Mouse (Mus musculus): ENCODE data around the gene Alx1.

Gene Alx1

DNA sequence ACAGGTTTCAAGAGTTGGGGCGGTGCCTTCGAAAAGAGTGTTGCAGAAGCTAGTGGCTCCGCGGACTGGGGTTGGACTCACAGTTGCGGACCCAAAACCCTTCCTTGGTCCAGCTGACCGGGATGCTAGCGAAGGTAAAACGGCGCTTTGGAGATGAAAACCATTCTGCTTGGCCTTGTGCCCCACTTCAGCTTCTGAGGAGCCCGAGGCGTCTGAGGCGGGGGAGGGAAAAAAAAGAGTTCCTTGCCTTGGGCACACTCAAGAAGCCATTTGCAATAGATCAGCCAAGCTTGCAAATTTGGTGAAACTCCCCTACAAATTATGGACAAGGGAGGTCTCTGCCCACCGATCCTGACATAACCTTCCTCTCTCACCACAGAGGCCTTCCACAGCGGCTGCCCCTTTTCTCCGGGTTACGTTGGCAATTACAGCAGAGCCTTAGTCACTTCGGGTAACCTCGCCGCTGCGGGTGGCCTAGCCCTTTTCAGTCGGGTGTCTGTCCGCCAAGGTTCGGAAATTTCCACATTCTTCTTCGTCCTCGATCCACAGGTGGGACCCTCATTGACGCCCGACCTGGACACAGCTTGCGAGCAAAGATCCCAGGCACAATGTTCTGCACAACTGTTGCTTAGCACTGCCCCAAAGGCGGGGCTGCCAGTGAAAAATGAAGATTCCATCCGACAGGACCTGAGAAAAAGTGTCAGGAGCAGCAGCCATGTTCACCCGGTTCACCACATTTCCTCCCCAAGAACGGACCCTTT is at the start of gene Alx1:
Gene Alx1 (minus strand): TSS at position 486 of the 761 bp plus-strand sequence.
- no peak for DNase-seq (ENCODE audit: low spot score in 2 of 2)

DNA sequence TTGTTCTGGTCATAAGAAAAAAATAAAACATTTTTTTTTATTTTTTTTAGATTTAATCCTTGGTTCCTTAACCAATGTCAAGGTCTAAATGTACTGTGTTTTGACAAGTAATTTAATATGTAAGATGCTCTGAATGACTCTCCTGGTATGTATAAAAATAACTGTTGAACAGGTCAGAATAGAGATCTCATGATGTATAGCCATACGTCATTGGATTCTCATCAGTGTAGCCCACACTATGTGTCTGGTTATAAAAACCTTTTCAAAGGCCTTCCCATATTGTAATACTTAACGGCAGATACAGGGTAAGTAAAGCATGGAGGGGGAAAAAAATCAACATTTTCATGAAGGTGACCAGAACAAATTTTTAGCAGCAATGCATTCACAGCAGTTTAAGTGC is 19.6 kb upstream of the Alx1 start:
- no peak for DNase-seq (ENCODE audit: low spot score in 2 of 2)

DNA sequence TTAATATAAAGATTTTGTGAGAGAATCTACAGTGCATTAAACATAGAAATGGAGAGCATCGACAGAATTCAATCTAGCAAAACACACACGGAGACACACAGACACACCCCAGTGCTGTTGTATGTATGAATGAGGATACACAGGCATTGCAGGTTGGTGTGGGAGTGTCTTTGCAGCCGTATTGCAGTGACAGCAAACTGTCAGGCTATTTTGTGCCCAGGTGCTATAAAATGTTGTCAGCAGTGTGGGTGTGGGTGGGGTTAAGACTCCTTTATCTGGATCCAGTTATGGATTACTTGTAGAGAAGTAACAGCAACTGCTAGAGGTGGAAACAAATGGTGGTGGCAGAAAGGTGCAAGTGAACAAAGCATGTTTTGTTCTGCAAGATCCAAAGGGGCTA is 16.6 kb upstream of the Alx1 start:
- no peak for DNase-seq (ENCODE audit: low spot score in 2 of 2)

DNA sequence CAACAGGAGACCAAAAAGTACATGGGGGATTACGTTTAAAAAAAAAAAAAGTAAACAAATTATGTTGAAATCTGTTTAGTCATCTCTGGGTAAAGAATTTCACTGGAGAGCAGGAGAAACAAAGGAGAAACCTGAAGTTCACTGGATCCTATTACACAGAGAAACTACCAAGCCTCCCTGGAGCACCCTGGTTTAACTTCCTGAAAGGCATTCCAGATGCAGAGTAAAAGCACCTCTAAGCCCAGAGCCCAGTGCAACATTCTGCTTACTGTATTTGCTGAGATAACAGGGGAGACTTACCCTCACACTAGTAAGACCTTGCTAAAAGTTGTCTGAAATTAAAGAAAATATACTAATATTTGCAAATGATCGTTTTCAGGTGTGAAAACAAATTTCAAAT is 15.0 kb upstream of the Alx1 start:
- no peak for DNase-seq (ENCODE audit: low spot score in 2 of 2)

DNA sequence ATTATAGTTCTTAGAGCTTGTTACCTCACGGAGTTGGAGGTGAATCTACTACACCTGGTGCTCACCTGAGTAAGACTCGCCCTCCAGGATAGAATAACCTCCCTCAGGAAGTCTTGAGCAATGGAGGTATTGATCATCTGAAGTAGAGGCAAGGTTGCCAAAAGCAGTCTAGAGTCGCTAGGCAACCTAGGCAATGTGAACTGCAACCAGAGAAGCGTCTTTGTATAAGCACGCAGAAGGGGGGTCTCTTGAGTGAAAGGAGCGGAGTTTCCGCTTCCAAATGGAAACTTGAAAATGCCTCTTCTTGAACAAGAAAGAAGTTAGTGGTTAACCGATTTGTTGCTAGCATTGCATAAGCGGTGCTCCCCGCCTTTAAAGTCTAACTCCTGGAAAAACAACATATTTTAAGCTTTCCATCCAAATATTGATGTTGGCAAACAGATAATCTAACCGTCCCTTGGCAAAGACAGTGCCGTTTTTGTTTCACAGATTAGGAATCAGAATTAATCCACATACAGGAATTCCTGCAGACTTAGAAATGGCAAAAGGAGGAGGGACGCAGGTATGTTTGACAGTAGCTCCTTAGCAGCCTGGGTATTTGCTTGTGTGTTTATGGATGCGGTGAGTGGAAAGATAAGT is 5.1 kb upstream of the Alx1 start:
- no peak for DNase-seq (ENCODE audit: low spot score in 2 of 2)

DNA sequence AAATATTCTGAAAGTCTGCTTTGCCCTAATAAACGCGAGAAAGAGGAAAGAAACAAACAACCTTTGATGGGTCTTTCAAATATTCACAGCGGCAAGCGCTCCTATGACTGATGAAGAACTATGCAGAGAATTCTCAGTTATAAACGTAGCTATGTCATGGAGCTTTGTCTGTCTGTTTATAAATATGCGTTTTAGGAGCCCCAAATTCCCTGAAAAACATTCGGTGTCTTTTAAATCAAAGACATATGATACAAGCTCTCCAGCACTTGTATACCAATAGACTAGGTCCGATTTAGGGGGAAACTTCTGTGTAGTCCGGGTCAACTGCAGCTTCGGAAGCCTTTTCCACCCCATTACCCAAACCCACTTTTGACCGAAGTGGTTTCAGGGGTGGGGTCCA is 916 bp upstream of the Alx1 start:
- no peak for DNase-seq (ENCODE audit: low spot score in 2 of 2)

DNA sequence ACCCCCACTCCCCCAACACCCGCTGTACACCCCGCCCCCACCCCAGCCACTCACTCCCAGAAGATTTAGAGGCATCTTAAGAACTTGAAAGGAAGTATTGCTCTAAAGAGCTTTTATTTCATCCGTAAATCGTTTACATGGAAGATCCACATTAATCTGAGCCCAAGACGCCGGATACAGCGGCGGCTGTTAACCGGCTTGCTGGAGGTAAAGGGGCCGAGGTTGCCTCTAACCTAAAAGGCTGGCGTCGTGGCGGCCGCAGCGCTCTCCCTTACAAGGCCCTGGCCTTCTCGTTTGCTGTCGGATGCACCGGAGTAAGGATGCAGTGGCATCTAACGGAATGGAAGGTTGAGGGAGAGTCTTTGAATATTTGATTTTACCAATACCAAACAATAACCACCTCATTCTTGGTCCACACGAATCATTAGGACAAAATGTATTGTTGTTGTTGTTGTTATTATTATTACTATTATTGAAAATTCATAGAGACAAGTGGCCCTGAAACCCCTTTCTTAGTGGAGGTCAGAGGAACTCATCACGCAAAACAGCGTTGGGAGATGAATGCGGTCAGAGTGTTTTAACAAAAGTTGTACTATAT is 784 bp downstream of the Alx1 start:
- DNase-seq (ENCODE audit: low spot score in 2 of 2): no peak

DNA sequence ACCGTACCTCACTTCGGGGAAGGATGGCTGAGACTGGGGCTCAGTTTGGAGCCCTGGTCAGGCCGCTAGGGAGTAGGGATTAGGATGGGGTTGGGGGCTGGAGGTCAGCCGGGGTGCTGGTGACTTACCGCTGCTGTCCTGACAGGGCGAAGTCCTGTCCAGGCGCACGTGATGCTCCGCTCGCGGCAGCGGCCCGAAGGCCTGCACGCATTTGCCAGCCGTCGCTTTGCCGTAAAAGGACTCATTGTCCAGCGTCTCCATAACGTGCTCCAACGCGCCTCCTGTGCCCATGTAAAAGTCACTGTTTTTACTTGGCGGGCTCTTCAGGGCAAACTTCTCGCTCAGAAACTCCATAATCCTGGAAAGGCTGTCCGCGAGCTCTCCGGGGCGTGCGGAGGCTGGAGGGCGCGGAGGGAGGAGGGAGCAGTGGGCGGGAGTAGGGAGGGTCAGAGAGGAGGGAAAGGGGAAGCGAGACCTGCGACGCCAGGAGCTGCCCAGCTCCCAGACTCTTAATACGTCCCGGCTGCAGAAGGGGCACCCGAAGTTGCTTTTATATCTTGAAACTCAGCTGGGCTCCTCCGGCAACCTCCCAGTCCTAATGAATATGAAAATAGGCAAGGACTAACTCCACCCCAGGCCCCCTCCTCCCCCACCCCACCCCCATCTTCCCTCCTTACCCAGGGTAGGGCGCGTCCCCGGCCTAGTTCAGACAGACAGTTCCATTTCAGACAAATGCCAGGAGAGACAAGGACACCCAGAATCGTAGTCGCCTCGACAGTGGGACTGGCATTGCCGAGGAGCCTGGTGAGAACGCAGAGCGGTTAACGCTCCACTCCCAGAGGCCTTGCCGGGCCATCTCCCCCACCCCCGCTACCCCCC is 1.5 kb downstream of the Alx1 start:
- DNase-seq (ENCODE audit: low spot score in 2 of 2): peak in 1 of 2 experiments; percentile 18

DNA sequence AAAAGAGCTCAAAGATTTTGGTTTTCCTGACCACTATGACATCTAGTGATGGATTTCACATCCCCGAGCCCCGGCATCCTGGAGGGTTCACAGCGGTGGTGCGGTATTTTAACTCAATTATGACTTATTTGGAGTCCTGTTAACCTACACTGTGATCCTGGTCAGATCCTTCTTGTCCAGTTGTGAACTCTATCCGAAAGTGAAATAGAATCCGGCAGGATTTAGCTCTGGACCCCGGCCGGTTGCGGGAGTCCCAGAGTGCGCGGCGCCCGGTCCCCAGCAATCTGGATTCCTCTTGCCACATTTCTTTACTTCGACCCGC is 2.1 kb downstream of the Alx1 start:
- DNase-seq (ENCODE audit: low spot score in 2 of 2): no peak

DNA sequence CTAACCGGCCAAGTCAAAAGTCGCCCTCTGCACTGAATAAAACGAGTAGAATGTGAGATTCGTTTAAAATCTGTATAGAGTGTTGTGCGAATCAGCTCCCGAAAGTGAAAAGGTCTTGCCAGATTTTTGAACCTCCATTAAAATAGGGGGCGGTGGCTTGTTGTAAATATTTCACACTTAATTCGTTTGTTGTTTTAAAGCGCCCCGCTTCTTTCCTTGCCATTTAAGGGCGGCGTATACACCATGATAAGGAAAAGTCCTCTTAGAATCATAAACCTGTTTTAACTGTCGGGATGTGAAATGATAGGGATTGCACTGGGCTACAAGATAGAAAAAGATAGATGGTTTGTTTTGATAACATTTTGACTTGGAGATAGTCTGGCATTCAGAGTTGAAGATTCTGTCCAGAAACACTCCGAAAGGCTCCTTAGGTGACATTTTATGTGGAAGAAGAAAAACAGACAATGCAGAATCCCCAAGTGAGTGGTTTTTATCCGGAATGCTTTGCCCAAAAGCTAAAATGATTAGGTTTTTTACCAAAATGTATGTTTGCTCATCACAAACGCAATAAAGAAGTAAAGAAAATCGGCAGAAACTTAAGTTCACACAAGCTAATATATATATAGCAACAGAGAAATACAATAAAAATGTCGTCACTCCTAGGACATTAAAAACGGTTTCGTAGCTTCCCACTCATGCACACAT is 2.6 kb downstream of the Alx1 start:
- DNase-seq (ENCODE audit: low spot score in 2 of 2): no peak

DNA sequence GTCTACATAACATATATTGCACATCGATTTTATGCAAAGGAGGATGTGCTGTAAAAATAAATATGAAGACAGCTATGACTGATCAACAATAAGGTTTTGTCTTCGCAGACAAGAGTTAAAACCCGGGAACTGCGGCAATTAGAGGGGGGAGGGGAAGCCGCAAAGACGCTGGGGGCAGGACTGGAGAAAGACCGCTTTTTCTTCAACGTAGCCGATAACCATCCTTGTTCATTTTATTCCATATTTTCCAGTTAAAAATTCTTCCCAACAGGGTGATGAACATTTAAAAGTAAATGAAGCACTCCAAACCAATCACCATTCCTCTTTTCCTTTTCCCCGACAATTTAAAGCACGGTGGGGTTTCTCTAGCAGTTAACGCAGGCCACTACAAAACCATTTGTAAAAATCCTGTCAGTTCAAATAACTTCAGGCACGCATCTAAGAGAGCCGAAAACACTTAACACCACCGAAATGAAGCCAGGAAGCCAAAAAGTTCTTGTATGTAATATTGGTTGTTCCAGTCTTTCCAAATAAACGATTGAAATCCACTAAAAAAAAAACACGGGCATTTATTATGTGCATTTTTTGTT is 3.3 kb downstream of the Alx1 start:
- no peak for DNase-seq (ENCODE audit: low spot score in 2 of 2)

DNA sequence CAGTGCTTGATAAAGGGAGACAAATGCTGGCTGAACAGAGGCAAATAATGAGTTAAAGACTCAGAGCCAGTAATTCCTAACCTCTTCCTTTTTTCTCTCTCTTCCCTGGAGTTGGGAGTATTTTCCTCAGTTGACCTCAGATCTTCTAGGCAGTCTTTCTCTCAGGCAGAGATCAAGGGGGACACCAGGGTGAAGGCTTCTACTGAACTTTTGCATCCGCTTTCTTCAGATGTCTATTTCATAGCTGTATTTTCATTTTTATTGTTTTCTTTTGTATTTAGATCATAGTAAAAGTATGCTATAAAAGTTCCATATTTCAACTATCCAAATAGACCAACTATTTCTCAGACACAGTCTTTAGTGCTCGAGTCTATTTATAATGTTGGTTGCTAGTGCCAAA is 27.5 kb downstream of the Alx1 start:
- DNase-seq (ENCODE audit: low spot score in 2 of 2): no peak

DNA sequence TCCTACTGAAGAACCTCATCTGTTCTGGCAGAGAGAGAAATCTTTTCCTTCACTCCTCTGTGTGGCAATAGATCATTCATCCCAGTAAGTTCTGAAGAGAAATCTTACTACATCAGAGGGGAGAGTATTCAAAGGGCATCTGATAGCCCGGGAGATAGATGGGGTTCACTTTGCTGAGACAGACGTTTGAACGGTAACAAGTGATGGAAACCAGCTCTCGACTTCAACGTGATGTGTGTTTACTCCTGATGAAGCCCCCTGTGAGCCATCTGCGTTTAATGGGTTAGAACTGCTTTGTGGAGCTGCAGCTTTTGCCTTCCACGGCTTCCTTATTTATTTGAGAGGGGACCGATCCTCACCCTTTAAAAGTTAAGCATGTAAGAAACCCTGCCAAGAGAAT is 29.1 kb downstream of the Alx1 start:
- no peak for DNase-seq (ENCODE audit: low spot score in 2 of 2)

DNA sequence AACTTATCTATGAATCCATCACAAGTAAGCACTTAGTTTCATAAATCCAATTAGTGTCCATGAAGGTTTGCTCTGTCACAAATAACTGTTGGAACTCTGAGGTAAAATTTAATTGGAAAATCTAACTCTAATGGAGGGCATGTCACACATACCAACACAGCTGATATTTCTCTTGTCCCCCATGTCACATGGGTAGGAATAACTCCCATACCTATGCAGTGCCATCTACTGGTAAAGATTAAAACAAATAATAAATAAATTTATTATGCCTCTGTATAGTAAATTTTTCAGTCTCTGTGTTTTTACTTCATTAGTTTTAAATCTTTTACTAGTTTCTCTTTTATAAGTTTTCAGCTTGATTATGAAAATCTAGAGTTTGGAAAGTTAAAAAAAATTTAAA is 30.4 kb downstream of the Alx1 start:
- DNase-seq (ENCODE audit: low spot score in 2 of 2): no peak

DNA sequence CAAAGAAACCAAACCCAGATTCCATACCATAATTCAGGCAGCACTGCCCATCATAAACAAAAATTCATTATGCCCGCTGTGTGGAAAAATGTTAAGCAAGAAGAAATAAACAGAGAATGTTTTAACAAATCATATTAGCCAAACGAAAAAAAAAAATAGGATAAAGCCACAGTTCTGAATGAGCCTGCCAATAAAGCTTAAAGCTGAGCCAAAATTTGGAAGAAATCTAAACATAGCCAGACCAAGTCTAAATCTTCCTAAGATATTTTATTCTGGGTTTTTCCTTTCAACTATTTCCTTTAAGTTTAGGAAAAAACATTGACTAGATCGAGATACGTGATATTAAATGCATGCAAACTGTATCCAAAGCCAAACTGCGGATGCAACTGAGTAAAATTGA is 54.9 kb downstream of the Alx1 start:
- DNase-seq (ENCODE audit: low spot score in 2 of 2): no peak

DNA sequence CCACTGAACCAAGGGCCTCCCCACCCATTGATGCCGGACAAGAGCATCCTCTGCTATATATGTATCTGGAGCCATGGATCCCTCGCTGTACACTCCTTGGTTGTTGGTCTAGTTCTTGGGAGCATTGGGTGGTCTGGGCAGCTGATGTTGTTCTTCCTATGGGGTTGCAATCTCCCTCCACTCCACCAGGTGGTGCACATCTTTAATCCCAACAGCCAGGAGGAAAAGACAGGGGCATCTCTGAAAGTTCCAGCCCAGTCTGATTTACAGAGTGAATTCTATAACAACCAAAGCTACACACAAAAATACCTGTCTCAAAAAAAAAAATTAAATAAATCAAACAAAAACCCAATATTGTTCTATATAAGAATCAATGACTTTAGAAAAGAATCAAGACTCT is 70.4 kb downstream of the Alx1 start:
- no peak for DNase-seq (ENCODE audit: low spot score in 2 of 2)

Measured in urinary bladder, adult 18-20 months (tissue).